Mouse (Mus musculus): ENCODE results near the gene Cbs.

The Cbs gene

GRCm38 (mm10) chr17:31636942-31637811 is at the start of gene Cbs:
Gene Cbs (minus strand): TSS chr17:31637238.
- DNase-seq (ENCODE audit: low spot score in 2 of 2) = peak; percentile 80 to 85

DNA sequence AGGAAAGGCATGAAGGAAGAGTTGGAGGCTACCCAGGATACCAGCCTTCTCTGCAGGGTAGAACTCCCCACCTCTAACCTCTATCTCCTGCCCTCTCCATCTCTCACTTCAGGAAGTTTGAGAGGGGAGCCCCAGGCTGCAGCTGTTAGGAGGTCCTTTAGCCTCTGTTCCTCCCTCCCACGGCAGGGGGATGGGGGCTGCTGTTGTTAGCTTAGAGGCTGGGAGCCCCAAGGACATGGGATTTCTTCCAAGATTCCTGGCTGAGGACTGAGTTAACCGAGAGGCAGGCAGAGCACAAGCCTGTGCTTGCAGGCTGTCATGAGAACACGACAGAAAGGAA is 49.2 kb upstream of the Cbs start:
- peak in 1 of 2 experiments; percentile 14 for DNase-seq (ENCODE audit: low spot score in 2 of 2)

DNA sequence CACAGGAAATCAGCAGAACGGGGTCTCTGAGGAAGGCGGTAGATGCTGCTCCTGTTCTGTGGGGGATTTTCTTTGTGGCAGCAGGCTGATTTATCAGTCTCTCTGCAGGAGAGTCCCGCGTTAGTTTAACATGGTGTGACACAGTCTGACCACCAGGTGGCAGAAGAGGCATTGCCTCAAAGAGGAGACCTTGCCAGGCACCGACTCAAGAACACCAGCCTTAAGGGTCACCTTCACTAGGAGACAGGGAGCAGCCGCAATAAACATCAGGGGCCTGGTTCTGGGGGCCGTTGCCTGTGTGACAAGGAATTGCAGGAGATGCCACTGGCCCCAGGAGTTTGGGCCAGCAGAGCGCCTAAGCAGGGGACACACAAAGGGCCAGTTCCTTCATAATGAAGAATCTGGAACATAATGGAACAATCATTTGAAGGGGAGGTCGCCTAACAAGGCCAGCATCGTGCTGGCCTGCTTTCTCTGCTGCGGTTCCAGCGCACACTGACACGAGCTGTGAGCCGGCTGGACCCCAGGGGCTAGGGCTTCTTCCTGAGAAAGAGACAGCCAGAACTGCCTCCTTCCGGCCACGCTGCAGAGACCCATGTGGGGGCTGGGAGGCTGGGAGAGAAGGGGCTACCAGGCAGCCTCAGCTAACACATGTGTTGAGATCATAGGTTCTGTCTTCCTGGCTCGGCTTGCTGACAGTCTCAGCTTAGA is 48.6 kb upstream of the Cbs start:
- peak; percentile 64 to 87 for DNase-seq (ENCODE audit: low spot score in 2 of 2)

- no peak for DNase-seq (ENCODE audit: low spot score in 2 of 2)
These were observed 43.4 kb upstream of the Cbs start for GRCm38 (mm10) chr17:31680450-31680849.

- DNase-seq (ENCODE audit: low spot score in 2 of 2) = no peak
These were observed 40.5 kb upstream of the Cbs start, which contains the start of gene Cryaa for GRCm38 (mm10) chr17:31677507-31677906. Gene Cryaa (plus strand): TSS chr17:31677807.

GRCm38 (mm10) chr17:31674426-31674825 is 37.4 kb upstream of the Cbs start:
- DNase-seq (ENCODE audit: low spot score in 2 of 2) = no peak

DNA sequence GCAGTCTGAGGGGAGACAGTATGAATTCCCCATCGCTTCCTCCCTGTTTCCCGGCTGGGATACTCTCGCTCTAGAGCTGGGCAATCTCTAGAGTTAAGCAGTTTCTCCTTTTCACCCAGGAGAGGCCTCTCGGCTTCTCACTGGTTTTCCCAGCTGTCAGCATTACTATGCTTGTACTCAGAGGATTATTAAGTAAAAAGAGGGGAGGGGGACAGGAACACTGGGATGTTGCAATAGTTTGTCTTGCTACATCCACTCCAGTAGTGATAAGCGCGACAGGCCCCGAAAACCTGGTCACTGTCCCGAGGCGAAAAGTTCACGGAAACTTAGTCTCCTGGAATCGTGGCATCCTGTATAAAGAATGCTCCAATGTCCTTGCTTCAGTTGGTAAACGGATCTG is 35.2 kb upstream of the Cbs start:
- no peak for DNase-seq (ENCODE audit: low spot score in 2 of 2)

- DNase-seq (ENCODE audit: low spot score in 2 of 2) = no peak
These were observed 34.7 kb upstream of the Cbs start for GRCm38 (mm10) chr17:31671698-31672097.

DNA sequence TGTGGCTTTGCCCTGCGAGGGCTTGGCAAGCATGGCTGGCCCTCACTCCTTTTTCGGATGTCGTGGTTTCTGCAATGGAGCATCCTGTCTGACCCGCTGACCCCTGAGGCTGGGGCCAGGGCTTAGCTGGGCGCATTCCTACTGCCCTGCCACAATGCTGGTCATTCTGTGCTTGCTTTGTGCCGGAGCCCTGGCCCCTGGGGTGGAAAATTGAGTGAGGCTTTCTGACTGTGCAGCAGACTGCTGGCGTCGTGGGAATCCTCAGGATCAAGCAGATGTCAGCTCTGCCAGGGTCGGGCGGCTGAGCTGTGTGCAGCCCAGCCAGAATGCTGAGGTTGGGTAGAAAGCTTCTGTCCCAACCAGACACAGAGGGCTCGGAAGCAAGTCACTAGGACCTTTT is 33.1 kb upstream of the Cbs start:
- DNase-seq (ENCODE audit: low spot score in 2 of 2) = no peak

DNA sequence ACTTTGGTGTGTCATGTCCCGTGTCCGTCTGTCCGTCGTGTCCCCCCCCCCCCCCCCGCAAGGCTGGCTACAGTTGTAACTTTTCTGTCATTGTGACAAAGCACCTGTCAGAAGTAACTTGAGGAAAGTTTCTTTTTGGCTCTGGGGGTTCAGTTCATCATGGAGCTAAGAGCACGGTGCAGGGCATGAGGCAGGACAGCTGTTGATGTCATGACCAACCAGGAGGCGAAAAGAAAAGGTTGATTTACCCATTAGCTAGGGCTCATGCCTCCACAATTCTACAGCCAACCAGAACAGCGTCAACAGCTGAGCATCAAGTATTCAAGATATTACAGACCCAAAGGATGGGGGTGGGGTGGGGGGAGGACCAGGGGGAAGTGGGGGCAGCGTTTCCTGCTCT is 31.3 kb upstream of the Cbs start:
- no peak for DNase-seq (ENCODE audit: low spot score in 2 of 2)

- DNase-seq (ENCODE audit: low spot score in 2 of 2) = peak; percentile 43 to 69
These were observed 27.7 kb upstream of the Cbs start for GRCm38 (mm10) chr17:31664760-31665159.

DNA sequence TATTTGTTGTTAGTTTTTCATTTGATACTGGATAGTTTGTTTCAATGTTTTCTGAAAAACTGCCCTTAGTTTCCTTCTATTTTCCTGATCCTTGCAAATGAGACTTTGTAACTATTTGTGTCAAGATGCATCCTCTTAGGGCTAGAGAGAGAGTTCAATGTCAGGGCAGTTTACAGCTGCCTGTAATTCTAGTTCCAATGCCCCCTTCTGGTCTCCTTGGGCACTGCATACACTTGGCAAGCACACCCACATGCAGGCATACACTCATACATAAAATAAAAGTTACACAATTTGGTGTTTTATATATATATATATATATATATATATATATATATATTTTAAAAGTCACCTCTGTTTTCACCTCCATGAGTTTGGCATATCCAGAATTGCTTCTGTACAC is 25.8 kb upstream of the Cbs start:
- DNase-seq (ENCODE audit: low spot score in 2 of 2) = no peak

DNA sequence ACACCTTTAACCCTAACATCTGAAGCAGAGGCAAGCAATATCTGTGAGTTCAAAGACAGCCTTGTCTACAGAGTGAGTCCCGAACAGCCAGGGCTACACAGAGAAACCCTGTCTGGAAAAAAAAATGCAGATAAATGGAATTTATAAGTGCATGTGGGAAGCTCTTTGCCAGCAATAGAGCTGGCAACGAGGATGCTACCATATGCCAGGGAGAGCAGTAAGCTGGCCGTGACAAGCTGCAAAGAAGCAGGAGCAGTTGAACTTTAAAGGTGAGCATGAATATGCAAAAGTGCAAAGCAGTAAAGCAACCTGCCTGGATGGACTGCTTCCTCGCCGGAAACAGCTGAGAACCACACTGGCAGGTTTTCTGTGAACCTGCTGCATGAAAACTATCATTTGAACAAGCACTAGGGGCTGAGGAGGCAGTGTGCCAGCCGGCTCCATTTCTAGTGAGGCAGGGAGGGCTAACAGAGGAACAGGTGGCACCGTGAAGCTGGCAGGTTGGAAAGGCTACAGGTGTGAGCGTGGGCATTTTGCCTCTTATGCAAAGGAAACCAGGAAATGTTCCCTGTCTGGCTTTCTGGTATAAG is 23.7 kb upstream of the Cbs start:
- DNase-seq (ENCODE audit: low spot score in 2 of 2) = no peak

DNA sequence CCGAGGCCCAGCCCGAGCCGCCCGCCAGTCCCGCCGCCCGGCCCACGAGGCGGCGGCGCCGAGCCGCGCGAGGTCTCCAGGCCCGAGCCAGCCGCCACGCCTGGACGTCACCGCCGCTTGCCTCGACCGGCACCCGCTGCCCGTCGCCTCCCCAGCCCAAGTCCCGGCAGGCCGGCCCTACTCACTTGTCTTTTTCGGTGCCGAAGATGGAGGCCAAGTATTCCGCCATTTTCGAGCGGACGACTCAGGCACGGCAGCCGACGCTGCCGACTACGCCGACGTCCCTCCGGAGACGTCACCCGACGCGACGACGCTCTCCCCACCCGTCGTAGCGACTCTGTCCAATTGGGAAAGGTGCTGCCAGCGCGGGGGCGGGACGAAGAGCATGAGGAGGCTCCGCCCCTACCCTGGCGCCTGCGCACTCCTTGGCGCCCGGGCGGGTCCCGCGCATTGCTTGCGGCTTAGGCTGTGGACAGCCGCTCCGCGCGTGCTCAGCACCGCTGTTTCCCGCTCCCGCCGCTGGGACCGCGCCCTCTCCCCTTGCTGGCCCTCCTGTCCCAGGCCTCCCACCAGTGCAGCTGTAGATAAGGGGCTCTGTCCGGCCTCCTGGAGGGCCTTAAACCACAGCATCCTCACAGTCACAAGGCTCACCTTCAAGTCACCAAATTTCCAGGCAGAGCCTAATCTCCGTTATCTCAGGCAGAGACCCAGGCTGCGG is 21.6 kb upstream of the Cbs start, which contains the start of gene U2af1:
U2af1 (minus strand) TSS at position 425 of the 718 bp plus-strand sequence.
- peak; percentile 97 for DNase-seq (ENCODE audit: low spot score in 2 of 2)

GRCm38 (mm10) chr17:31658136-31658467 is 21.1 kb upstream of the Cbs start:
- DNase-seq (ENCODE audit: low spot score in 2 of 2) = no peak

DNA sequence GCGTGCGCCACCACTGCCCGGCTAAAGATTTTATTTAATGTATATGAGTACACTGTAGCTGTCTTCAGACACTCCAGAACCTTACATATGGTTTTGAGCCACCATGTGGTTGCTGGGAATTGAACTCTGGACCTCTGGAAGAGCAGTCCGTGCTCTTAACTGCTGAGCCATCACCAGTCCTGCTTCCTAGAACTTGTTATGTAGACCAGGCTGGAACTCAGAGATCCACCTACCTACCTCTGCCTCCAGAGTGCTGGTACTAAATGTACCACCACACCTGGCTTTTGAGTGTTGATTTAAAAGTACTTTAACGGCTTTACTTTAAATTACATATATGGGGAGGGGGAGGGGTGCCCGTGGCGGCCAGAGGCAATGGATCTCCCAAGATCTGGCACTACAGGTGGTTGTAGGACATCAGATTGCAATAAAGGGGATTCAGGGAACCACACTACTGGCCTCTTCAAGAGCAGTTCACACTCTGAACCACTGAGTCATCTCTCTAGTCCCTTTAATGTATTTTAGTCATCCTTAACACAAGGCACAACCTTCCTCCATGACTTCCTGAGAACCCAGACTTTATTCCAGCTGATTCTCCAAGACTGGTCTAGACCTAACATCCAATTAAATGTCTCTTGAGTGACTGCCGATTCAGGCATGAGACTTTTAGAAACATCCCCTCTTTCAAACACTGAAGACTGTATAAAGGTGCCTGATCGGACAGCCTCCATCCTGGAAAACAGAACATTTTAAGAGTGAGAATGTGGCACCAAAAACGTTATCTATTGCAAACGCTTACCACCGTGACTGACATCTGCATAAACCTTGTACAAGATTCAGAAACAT is 20.3 kb upstream of the Cbs start:
- no peak for DNase-seq (ENCODE audit: low spot score in 2 of 2)

DNA sequence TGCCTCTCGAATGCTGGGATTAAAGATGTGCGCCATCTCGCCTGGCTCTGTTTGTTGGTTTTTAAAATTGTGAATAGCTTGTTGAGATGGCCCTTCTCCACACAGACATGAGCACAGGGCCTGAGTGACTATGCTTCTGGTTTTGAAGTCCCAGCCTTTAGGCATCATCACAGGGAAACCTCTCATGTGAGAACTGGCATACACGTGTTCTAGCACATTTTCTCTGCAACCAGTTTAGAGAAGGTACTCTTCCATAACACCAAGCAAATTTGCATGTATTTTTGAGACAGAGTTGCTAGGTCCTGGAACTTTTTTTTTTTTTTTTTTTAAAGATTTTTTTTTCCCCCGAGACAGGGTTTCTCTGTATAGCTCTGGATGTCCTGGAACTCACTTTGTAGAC is 19.6 kb upstream of the Cbs start:
- no peak for DNase-seq (ENCODE audit: low spot score in 2 of 2)

DNA sequence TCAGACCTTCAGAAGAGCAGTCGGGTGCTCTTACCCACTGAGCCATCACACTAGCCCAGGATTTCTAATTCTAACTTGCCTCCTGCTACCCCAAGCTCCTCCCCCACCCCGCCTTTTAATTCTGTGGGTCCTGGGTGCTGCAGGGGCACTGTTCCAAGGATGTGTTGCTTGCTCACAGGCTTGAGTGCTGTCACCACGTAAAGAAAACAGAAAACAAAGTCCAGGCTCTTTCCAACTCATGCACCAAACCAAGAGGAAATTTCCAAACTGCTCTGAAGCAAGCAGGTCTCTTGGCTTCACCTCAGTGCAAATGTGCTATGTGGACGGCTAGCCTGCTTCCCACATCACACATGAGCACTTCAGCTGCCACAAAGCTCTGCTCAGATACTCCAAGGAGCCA is 18.3 kb upstream of the Cbs start:
- DNase-seq (ENCODE audit: low spot score in 2 of 2) = no peak

GRCm38 (mm10) chr17:31653277-31653676 is 16.2 kb upstream of the Cbs start:
- DNase-seq (ENCODE audit: low spot score in 2 of 2) = no peak

DNA sequence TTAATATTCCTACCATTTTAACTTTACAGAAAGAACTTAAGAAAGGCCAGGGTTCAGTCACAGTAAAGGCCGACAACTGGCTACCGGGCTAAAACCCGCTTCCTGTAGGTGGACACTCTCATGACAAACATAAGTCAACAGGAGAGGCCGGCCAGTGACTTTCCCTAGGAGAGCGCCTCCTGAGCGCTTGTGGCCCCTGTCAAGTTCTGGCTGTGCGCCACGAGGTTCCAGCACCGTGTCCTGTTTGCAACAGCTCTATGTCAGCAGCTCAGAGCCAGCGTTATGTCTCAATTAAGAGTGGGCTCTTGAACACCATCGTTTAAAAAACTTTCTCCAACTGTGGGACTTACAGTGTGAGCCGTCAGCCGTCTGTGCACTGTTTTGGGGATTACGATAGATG is 15.1 kb upstream of the Cbs start:
- DNase-seq (ENCODE audit: low spot score in 2 of 2) = no peak

Data from heart, adult 9 months (tissue).